Mouse (Mus musculus): ENCODE data around the gene Gsg1.

DNA sequence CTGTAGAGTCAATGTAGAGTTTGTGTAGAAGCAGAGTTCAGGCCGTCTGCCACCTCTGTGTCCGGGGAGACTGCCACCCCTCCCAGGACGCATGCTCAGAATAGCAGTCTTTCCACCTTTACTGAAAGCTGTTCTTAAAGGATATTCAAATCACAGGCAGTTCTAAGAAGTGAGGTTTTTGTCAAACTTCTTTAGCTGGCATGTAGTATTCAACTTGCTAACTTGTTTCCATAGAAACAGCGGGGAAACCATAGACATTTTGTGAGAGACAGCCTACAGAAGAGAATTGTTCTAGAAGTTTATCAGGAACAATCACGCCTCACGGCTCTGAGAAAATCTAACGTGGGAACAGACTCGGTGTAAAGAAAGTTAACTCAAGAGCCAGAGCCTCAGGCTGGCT lies 47.2 kb downstream of the Gsg1 start:
- no peak for TF ChIP-seq CTCF (IDR thresholded peaks at IDR 0.05; ENCODE audit: low read depth, low read length)
- no peak for TF ChIP-seq POLR2AphosphoS5 (IDR thresholded peaks at IDR 0.05; ENCODE audit: insufficient replicate concordance, low read depth, low read length)
- no peak for TF ChIP-seq GATA1 (IDR thresholded peaks at IDR 0.05; ENCODE audit: borderline replicate concordance, low read length)
- TF ChIP-seq TAL1 (conservative IDR thresholded peaks at IDR 0.05; ENCODE audit: low read depth, low read length), result no peak
- TF ChIP-seq GATA2 (IDR thresholded peaks at IDR 0.05; ENCODE audit: borderline replicate concordance, low read depth, low read length), result no peak
